Mouse (Mus musculus): ENCODE results near the gene Epha6.

GRCm38 (mm10) chr16:60102210-60102609, 503.1 kb downstream of the Epha6 start:
- TF ChIP-seq CTCF (IDR thresholded peaks at IDR 0.05): no peak
- TF ChIP-seq EP300 (IDR thresholded peaks at IDR 0.05): no peak

All from lung, postnatal 0 days (tissue).